Mouse (Mus musculus): ENCODE results near the gene Slc23a2.

Gene Slc23a2

DNA sequence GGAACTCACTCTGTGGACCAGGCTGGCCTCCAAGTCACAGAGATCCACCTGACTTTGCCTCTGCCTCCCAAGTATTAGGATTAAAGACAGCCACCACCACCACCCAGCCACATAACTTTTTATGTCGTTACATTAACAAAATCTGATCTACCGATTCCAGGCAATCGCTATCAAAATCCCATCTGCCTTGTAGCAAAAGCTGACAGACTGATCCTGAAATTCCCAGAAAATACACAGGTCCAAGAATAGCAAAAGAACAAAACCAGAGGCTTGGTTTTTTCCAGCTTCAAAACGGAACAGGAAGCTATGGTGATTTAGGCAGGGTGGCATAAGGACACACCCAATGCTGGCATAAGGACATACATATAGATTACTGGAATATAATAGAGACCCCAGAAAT, 10.2 kb downstream of the Slc23a2 start:
- no peak for DNase-seq (ENCODE audit: low spot score)

DNA sequence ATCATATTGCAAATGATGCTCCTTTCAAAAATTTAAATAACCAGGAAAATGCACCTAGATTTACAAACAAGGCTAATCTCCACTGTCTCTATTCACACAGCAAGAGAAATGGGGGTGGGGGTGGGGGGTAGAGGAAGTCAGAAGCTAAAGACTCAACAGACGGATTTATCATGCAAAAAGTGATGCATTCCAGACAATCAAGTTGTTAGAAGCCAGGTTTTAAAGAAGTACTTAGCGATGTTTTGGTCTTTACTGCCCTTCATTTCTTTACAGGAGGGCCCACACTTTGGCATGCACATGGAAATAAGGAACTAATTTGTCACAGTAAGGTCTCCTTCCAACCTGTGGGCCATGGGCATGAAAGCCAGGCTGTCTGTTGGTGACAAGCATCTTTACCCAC, 11.5 kb downstream of the Slc23a2 start:
- no peak for DNase-seq (ENCODE audit: low spot score)

GRCm38 (mm10) chr2:132131266-132131665, 13.6 kb downstream of the Slc23a2 start:
- DNase-seq (ENCODE audit: low spot score), result peak; percentile 28

DNA sequence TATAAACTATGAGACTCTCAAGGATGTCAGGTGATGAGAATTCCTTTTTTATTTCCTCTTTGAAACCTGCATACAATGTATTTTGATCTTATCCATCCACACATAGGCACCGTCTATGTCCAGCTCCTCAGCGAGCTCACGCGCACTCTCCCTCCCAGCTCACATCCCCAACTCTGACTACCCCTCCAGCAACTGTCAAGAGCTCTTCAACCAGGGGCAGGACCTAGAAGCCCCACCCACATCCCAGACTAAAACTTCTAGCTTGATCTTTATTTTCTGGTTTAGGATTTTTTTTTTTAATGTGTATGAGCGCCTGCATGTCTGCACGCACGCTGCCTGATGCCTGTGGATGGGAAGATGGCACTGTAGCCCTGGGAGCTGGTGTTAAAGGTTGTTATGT, 14.9 kb downstream of the Slc23a2 start:
- no peak for DNase-seq (ENCODE audit: low spot score)

GRCm38 (mm10) chr2:132129247-132129646, 15.7 kb downstream of the Slc23a2 start:
- no peak for DNase-seq (ENCODE audit: low spot score)

GRCm38 (mm10) chr2:132127904-132128303, 17.0 kb downstream of the Slc23a2 start:
- DNase-seq (ENCODE audit: low spot score), result no peak

- no peak for DNase-seq (ENCODE audit: low spot score)
Observed at GRCm38 (mm10) chr2:132126292-132126691, 18.6 kb downstream of the Slc23a2 start.

GRCm38 (mm10) chr2:132123063-132123462, 21.8 kb downstream of the Slc23a2 start:
- DNase-seq (ENCODE audit: low spot score), result no peak

GRCm38 (mm10) chr2:132121050-132121449, 23.9 kb downstream of the Slc23a2 start:
- no peak for DNase-seq (ENCODE audit: low spot score)

GRCm38 (mm10) chr2:132118646-132119045, 26.3 kb downstream of the Slc23a2 start:
- no peak for DNase-seq (ENCODE audit: low spot score)

DNA sequence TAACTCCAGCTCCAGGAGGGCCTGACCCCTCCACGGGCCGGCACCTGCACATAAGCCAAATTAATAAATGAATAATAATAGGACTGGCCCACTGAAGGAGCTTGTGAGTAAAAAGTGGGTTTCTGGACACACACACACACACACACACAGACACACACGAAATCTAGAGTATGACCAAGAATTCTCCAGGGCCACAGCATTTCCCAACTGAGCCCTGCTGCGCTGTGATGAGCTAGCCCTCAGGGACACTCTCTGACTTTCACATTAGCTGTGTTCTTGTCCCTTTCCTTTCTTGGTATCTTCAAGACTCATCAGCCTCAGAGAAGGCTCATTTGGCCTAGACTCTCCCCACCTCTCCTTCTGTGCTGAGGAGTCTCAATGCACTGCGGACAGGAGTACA, 29.0 kb downstream of the Slc23a2 start:
- no peak for DNase-seq (ENCODE audit: low spot score)

DNA sequence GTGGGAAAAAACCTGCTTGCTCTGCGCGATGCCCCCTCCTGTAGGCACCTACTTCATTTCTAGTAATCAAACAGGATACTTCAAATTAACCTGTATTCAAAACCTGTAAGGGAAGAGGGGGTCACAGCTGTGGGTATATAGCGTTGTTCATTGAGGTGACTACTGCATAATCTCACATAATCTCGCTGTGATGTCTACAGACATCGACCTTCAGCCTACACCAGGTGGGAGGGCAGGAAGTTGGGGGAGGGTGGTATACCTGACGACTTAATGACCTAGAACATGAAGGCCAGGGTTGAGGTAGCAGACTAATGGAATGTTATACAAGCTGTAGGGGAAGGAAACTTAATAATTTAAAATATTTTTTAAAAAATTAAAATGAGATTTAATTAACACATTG, 29.6 kb downstream of the Slc23a2 start:
- no peak for DNase-seq (ENCODE audit: low spot score)

DNA sequence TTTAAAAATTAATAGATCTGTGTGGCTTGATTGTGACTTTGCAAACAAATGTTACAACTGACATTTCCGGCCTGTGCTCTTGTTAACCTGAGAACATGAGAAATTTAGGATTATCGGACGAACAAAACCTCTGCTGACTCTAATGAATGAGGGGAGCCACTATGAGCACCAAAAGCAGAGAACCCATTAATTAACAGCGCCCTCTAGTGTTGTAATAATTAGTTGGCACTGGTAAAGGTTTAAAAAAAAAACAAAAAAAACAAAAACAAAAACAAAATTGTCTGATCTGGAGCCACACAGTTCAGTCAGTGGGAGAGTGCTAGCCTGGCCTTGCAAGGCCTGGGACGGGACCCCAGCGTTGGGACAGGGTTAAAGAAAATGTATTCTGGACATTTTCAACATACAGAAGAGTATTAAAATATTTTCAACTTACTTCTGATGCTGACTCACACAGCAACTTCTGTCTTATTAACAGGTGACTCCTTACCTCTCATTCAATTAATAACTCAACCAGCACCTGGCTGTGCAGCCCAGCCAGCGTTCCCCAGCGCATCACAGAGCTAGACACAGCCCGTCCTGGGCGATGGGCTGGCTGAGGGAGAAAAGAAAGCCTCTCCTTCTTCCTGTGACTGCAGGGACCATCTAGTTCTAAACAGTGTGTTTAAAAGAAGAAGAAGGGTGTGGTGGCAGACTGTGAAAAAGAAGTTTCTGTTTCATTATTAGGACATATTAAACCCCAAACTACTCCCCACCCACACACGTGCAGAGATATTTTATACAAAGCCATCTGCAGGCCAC, 30.7 kb downstream of the Slc23a2 start:
- DNase-seq (ENCODE audit: low spot score), result no peak

DNA sequence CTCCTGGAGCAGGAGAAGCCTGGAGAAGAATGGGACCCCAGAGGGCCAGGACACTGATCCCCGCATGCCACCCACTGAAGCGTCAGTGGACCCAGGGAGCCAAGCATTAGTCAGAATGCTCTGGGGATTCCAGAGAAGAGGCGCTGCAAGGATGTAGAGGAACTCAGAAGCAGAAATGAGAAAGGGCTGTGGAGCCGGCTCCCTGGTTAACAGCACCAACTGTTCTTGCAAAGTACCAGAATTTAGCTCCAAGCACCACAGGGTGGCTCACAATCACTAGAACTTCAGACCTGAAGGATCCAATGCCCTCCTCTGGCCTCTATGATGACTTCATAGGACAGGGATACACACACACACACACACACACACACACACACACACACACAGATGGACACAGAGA, 32.6 kb downstream of the Slc23a2 start:
- DNase-seq (ENCODE audit: low spot score), result no peak

DNA sequence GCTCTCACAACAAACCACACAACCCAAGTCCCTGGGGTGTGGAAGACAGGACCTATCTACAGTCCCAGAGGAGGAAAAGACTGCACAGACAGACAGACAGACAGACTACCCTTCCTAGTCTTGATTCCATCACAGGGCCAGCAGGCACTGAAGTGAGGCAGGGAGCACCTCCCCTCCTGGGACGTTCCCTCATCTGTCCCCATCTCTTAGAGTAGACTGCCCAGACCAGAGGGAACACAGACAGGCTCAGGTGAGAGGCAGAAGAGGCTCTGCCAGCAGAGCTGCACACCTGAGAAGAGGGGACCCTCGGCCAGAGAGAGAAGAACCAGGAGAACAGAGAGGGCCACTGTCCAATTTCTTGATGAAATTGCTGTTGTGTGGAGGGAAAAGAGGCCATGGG, 33.0 kb downstream of the Slc23a2 start:
- no peak for DNase-seq (ENCODE audit: low spot score)

- DNase-seq (ENCODE audit: low spot score), result no peak
Observed at GRCm38 (mm10) chr2:132111266-132111665, 33.6 kb downstream of the Slc23a2 start.

- no peak for DNase-seq (ENCODE audit: low spot score)
Observed at GRCm38 (mm10) chr2:132110702-132111101, 34.2 kb downstream of the Slc23a2 start.

DNA sequence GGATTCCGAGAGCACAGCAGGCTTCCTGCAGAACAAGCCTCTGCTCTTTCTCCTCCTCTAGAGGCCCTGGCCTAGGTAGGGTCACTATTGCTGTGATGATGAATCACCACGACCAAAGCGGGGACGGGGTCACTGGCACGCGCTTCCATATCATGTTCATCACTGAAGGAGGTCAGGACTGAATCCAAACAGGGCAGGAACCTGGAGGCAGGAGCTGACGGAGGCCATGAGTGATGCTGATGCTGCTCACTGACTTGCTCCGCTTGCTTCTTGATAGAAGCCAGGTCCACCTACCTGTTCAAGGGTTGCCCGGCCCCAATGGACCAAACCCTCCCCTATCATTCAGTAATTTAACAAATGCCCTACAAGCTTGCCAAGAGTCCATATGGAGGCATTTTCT, 35.9 kb downstream of the Slc23a2 start:
- DNase-seq (ENCODE audit: low spot score), result no peak

DNA sequence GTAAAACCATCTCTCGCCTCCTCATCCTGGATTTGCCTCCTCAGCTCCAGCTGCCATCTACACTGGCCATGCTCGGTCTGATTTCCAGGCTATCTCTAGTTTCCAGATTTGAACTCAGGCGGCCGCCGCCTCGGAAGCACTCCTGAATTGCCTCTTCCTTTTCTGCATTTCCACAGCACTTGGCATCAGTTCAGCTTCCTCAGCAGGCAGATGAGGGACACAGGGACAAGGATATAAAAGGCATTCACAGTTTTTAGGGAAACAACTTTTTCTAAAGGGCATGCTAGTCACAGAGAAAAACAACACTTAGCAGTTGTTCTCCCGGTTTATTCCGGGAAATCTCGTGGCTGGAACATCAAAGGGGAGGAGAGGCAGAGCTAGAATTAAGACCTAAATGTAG, 37.3 kb downstream of the Slc23a2 start:
- DNase-seq (ENCODE audit: low spot score), result no peak

- DNase-seq (ENCODE audit: low spot score), result no peak
Observed at GRCm38 (mm10) chr2:132106069-132106468, 38.8 kb downstream of the Slc23a2 start.

GRCm38 (mm10) chr2:132103265-132103664, 41.6 kb downstream of the Slc23a2 start:
- DNase-seq (ENCODE audit: low spot score), result no peak

DNA sequence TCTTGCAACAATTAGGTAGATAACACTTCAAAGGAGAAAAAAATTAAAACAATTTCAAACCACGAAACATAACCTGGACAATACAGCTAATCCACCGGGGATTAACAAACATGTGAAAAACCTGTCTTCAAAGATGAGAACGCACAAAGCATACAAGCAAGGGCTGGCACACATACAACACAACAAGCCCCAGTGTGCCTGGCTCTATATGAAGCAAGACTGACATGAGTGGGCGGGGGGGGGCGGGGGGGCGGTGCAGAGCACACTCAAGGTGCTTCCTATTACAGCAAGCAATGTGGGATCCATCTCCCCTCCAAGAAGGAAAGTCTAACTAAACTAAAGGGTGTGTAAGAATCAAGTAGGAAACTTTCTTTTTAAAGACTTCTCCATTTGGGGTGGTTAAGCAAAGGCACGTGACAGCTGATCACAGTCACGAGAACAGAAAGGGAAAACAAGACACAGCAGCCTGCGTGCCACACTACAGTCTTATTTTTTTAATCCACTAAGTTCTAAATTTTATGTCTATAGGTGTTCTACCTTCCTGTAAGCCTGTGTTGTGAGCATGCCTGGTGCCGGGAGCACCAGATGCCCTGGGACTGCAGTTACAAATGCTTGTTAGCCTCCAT, 42.3 kb downstream of the Slc23a2 start:
- DNase-seq (ENCODE audit: low spot score), result no peak

DNA sequence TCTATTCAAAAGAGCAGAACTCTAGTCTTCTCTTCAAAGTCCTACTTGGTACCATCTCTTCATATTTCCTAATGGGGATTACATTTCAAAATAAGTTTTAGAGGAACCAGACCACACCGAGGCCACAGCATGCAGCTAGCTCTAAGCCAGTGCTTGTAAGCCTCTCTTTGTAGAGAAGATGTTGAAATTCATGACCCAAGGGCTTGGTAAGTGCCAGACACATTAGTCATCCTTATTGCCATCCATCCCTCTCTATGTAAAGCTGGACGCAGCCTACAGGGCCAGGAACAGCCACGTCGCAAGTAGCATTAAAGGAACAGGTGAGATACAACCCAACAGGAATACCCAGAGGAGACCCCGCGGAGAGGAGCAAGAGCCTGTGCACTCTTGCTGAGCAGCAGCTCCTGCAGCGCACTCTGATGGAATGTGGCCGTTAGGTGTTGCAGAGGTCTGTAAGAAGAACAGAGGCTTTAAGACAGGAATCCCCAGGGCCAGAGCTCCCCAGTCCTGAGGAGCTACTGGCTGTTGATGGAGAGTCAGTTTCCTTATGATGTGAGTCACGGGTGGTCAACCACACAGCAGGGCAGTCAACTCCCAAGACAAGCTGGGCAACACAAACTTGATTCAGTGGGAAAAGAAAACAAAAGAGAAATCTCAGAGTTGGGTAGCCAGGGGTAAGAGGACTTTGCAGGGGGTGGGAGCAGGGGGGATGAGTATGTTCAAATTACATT, 45.8 kb downstream of the Slc23a2 start:
- DNase-seq (ENCODE audit: low spot score), result no peak

Data from ovary, postnatal 10 days (tissue).